Mouse (Mus musculus) limb, embryonic 12.5 days (tissue): Measurements from ENCODE around the gene Taar7d. TPM values are rescaled to one million over a fixed set of nuclear protein-coding genes. Genes with fewer than 3 reads are reported as not detected.
"Not testable (repeated sequence)": the region's sequence is repeated elsewhere in the genome, so short reads cannot be mapped to it uniquely, and the experiment has no call there.

Experiments used
- ATAC-seq: fragments of 200-750 bp; cut with Nextera tagmentation; 2 replicates; pipeline ENCODE4 v1.8.0; 2017; ENCODE audit warnings: low read depth, moderate TSS enrichment; ENCODE audit not compliant: insufficient number of reproducible peaks, insufficient read depth, low FRiP score, low TSS enrichment
- H3K27ac ChIP-seq: fragments of 300-500 bp; sonication (generic); 2 replicates; pipeline ENCODE4 v1.5.1; 2016; ENCODE audit warnings: mild to moderate bottlenecking, moderate library complexity
- H3K27me3 ChIP-seq: fragments of 300-500 bp; sonication (generic); 2 replicates; pipeline ENCODE4 v1.6.1; 2016; ENCODE audit warnings: mild to moderate bottlenecking, moderate library complexity
- H3K36me3 ChIP-seq: fragments of 300-500 bp; sonication (generic); 2 replicates; pipeline ENCODE4 v1.6.1; 2016; ENCODE audit warnings: mild to moderate bottlenecking, moderate library complexity
- H3K4me1 ChIP-seq: fragments of 300-500 bp; sonication (generic); replicated peaks from 2 replicates; pipeline ENCODE4 v1.6.1; 2016
- H3K4me2 ChIP-seq: fragments of 300-500 bp; sonication (generic); 2 replicates; pipeline ENCODE4 v1.6.1; 2016; ENCODE audit warnings: mild to moderate bottlenecking, moderate library complexity
- H3K4me3 ChIP-seq: fragments of 300-500 bp; sonication (generic); replicated peaks from 2 replicates; pipeline ENCODE4 v1.5.1; 2016; ENCODE audit warnings: mild to moderate bottlenecking
- H3K9ac ChIP-seq: fragments of 300-500 bp; sonication (generic); replicated peaks from 2 replicates; pipeline ENCODE4 v1.6.1; 2016; ENCODE audit warnings: mild to moderate bottlenecking, moderate library complexity
- H3K9me3 ChIP-seq: fragments of 300-500 bp; sonication (generic); 2 replicates; pipeline ENCODE4 v1.6.1; 2016; ENCODE audit warnings: mild to moderate bottlenecking, moderate library complexity
- WGBS: fragments of 180-500 bp; shearing (Covaris S2); methylation state at CpG from one replicate; pipeline ENCODE4 v1.1.7; 2016; 5-methylcytosine and 5-hydroxymethylcytosine counted together
- polyA plus RNA-seq: library from polyadenylated mRNA; unstranded; fragments of >200 nt; fragmentation: Nextera tagmentation; extraction: Ambion mirVana; gene quantifications from 2 replicates; pipeline ENCODE4 v1.2.1, GENCODE M21; 2016

Taar7d gene
- polyA plus RNA-seq, 1 experiment from 2014 or later: not detected

GRCm38 (mm10) chr10:24037314-24037713 lies 10.3 kb downstream of the Taar7d start, which contains the start of gene Taar7e:
TSS of gene Taar7e (plus strand) at chr10:24037614.
- no peak within 1 kb of the TSS for H3K4me3 ChIP-seq
- 89% methylated on average over 2 of the region's 2 CpGs for WGBS
- no peak within 1 kb of the TSS for H3K4me2 ChIP-seq
- ATAC-seq: no peak
- H3K36me3 ChIP-seq: no peaks in the 10 kb centered on the region
- H3K27ac ChIP-seq: no peak within 1 kb of the TSS
- H3K27me3 ChIP-seq: no peaks in the 10 kb centered on the region
- H3K9ac ChIP-seq: no peak within 1 kb of the TSS
- no peaks in the 10 kb centered on the region for H3K4me1 ChIP-seq
- no peaks in the 10 kb centered on the region for H3K9me3 ChIP-seq

- no peaks in the 10 kb centered on the region for H3K4me1 ChIP-seq
- H3K27ac ChIP-seq: no peak overlapping the region
- H3K27me3 ChIP-seq: no peaks in the 10 kb centered on the region
- no peaks in the 10 kb centered on the region for H3K36me3 ChIP-seq
- no peaks in the 10 kb centered on the region for H3K9me3 ChIP-seq
- WGBS: 64% methylated on average over 2 of the region's 2 CpGs
- no peak overlapping the region for H3K9ac ChIP-seq
- ATAC-seq: no peak
- H3K4me2 ChIP-seq: no peak overlapping the region
- H3K4me3 ChIP-seq: no peak overlapping the region
Observed at GRCm38 (mm10) chr10:24040120-24040869, 13.3 kb downstream of the Taar7d start.

GRCm38 (mm10) chr10:24049210-24049609 lies 22.2 kb downstream of the Taar7d start, which contains the start of gene Taar7f:
TSS of gene Taar7f (plus strand) at chr10:24049510.
- H3K4me1 ChIP-seq: no peaks in the 10 kb centered on the region
- H3K4me2 ChIP-seq: no peak within 1 kb of the TSS
- no peak within 1 kb of the TSS for H3K9ac ChIP-seq
- H3K27me3 ChIP-seq: no peaks in the 10 kb centered on the region
- no peak within 1 kb of the TSS for H3K27ac ChIP-seq
- no peaks in the 10 kb centered on the region for H3K36me3 ChIP-seq
- no peaks in the 10 kb centered on the region for H3K9me3 ChIP-seq
- no peak for ATAC-seq
- no peak within 1 kb of the TSS for H3K4me3 ChIP-seq

GRCm38 (mm10) chr10:24052039-24052438 lies 25.0 kb downstream of the Taar7d start:
- WGBS: 69% methylated on average over 5 of the region's 5 CpGs
- Histone ChIP-seq H3K9me3 (no peaks in the 10 kb centered on the region), H3K4me1 (no peaks in the 10 kb centered on the region), H3K4me3 (no peak overlapping the region), H3K4me2 (no peak overlapping the region), H3K27ac (no peak overlapping the region), H3K9ac (no peak overlapping the region), H3K27me3 (no peaks in the 10 kb centered on the region), H3K36me3 (no peaks in the 10 kb centered on the region)
- no peak for ATAC-seq

GRCm38 (mm10) chr10:24058986-24059385 lies 32.0 kb downstream of the Taar7d start:
- no peak overlapping the region for H3K4me2 ChIP-seq
- 90% methylated on average over 3 of the region's 3 CpGs for WGBS

GRCm38 (mm10) chr10:24074751-24075150 lies 47.7 kb downstream of the Taar7d start:
- H3K36me3 ChIP-seq, H3K4me2 ChIP-seq, H3K9me3 ChIP-seq, H3K27ac ChIP-seq, H3K4me3 ChIP-seq, ATAC-seq, H3K27me3 ChIP-seq, H3K4me1 ChIP-seq, H3K9ac ChIP-seq: not testable (repeated sequence)
- 53% methylated on average over 2 of the region's 2 CpGs for WGBS

More at GRCm38 (mm10) chr10:24058986-24059385, 32.0 kb downstream of the Taar7d start:
- Histone ChIP-seq H3K27me3 (no peaks in the 10 kb centered on the region), H3K9ac (no peak overlapping the region), H3K27ac (no peak overlapping the region), H3K4me3 (no peak overlapping the region), H3K36me3 (no peaks in the 10 kb centered on the region), H3K9me3 (no peaks in the 10 kb centered on the region), H3K4me1 (no peaks in the 10 kb centered on the region)
- ATAC-seq: no peak

- H3K27ac ChIP-seq, H3K27me3 ChIP-seq, H3K9me3 ChIP-seq, H3K9ac ChIP-seq, H3K4me2 ChIP-seq, H3K4me3 ChIP-seq, H3K36me3 ChIP-seq, ATAC-seq, H3K4me1 ChIP-seq: not testable (repeated sequence)
- 86% methylated on average over 2 of the region's 4 CpGs for WGBS
Observed at GRCm38 (mm10) chr10:24076200-24076599, 49.2 kb downstream of the Taar7d start, which contains the start of gene Taar8a. TSS of gene Taar8a (plus strand) at chr10:24076500.

Other genes with a start within 250 kb of the Taar7d start
- gene Rps12, start 239.9 kb upstream of the Taar7d start, polyA plus RNA-seq: 152 and 159 TPM in 2 replicates
- gene Slc18b1, start 230.2 kb upstream of the Taar7d start, polyA plus RNA-seq: 13.4 and 15.2 TPM in 2 replicates
- not detected in 2 replicates for gene Vnn3, start 175.8 kb upstream of the Taar7d start, polyA plus RNA-seq
- 0.61 and 1.0 TPM in 2 replicates for gene Vnn1, start 132.5 kb upstream of the Taar7d start, polyA plus RNA-seq
- not detected in 2 replicates for gene Taar1, start 106.9 kb upstream of the Taar7d start, polyA plus RNA-seq
- gene Taar2, start 88.7 kb upstream of the Taar7d start, polyA plus RNA-seq: not detected in 2 replicates
- not detected in 2 replicates for gene Taar3, start 77.7 kb upstream of the Taar7d start, polyA plus RNA-seq
- gene Taar4, start 66.7 kb upstream of the Taar7d start, polyA plus RNA-seq: not detected in 2 replicates
- not detected in 2 replicates for gene Taar5, start 56.5 kb upstream of the Taar7d start, polyA plus RNA-seq
- not detected in 2 replicates for gene Taar6, start 41.6 kb upstream of the Taar7d start, polyA plus RNA-seq
- gene Taar7a, start 33.7 kb upstream of the Taar7d start, polyA plus RNA-seq: not detected in 2 replicates
- not detected in 2 replicates for gene Taar7b, start 27.3 kb upstream of the Taar7d start, polyA plus RNA-seq
- gene Taar7e, start 10.4 kb downstream of the Taar7d start, polyA plus RNA-seq: not detected in 2 replicates
- not detected in 2 replicates for gene Taar7f, start 22.3 kb downstream of the Taar7d start, polyA plus RNA-seq
- not detected in 2 replicates for gene Taar8a, start 49.3 kb downstream of the Taar7d start, polyA plus RNA-seq
- not detected in 2 replicates for gene Taar8b, start 65.1 kb downstream of the Taar7d start, polyA plus RNA-seq
- not detected in 2 replicates for gene Taar8c, start 74.7 kb downstream of the Taar7d start, polyA plus RNA-seq
- gene Taar9, start 82.3 kb downstream of the Taar7d start, polyA plus RNA-seq: not detected in 2 replicates
- 52.0 and 57.9 TPM in 2 replicates for gene Stx7, start 122.1 kb downstream of the Taar7d start, polyA plus RNA-seq
- gene Moxd1, start 196.3 kb downstream of the Taar7d start, polyA plus RNA-seq: 19.7 and 20.3 TPM in 2 replicates